Mouse (Mus musculus) thymus, postnatal 25 days (tissue): ENCODE measurements around the gene Slc51b.

ENCODE experiments used
- DNase-seq: peaks from one replicate; pipeline ENCODE4 v3.0.0; 2022

Slc51b gene

GRCm38 (mm10) chr9:65407861-65408260, 14.9 kb downstream of the Slc51b start:
- no peak for DNase-seq

GRCm38 (mm10) chr9:65407327-65407726, 15.4 kb downstream of the Slc51b start:
- no peak for DNase-seq

- DNase-seq, result no peak
These were observed 17.6 kb downstream of the Slc51b start for GRCm38 (mm10) chr9:65405184-65405449.

GRCm38 (mm10) chr9:65404331-65405183, 18.2 kb downstream of the Slc51b start:
- no peak for DNase-seq

GRCm38 (mm10) chr9:65399934-65400333, 22.8 kb downstream of the Slc51b start:
- no peak for DNase-seq

- DNase-seq, result peak; percentile 59
These were observed 24.5 kb downstream of the Slc51b start, which contains the start of gene Rasl12 for GRCm38 (mm10) chr9:65398279-65398678. Rasl12 (plus strand) TSS chr9:65398506.

- no peak for DNase-seq
These were observed 28.4 kb downstream of the Slc51b start for GRCm38 (mm10) chr9:65394360-65394759.

GRCm38 (mm10) chr9:65393606-65394005, 29.1 kb downstream of the Slc51b start:
- no peak for DNase-seq

GRCm38 (mm10) chr9:65392638-65393364, 30.0 kb downstream of the Slc51b start:
- DNase-seq, result peak; percentile 60

- no peak for DNase-seq
These were observed 31.2 kb downstream of the Slc51b start, which contains the start of gene Kbtbd13 for GRCm38 (mm10) chr9:65391613-65391964. Kbtbd13 (minus strand) TSS chr9:65391652.

GRCm38 (mm10) chr9:65390752-65391612, 31.8 kb downstream of the Slc51b start:
- no peak for DNase-seq

- DNase-seq, result no peak
These were observed 36.2 kb downstream of the Slc51b start for GRCm38 (mm10) chr9:65386373-65387140.

- DNase-seq, result no peak
These were observed 38.5 kb downstream of the Slc51b start for GRCm38 (mm10) chr9:65384276-65384675.

- no peak for DNase-seq
These were observed 40.0 kb downstream of the Slc51b start for GRCm38 (mm10) chr9:65382751-65383097.

- no peak for DNase-seq
These were observed 40.6 kb downstream of the Slc51b start for GRCm38 (mm10) chr9:65382031-65382750.

GRCm38 (mm10) chr9:65381017-65381590, 41.7 kb downstream of the Slc51b start:
- DNase-seq, result no peak

GRCm38 (mm10) chr9:65375163-65375934, 47.4 kb downstream of the Slc51b start:
- no peak for DNase-seq

- DNase-seq, result no peak
These were observed 48.1 kb downstream of the Slc51b start for GRCm38 (mm10) chr9:65374468-65375162.

GRCm38 (mm10) chr9:65372449-65372848, 50.3 kb downstream of the Slc51b start:
- peak; percentile 57 for DNase-seq

GRCm38 (mm10) chr9:65371756-65372155, 51.0 kb downstream of the Slc51b start:
- no peak for DNase-seq
